In genomic region chr1:30790220-30790619, GRCm38 (mm10) we compare ENCODE assay signal across 18 mouse cellular contexts.
"Had no signal": no experiment of that assay in that cellular context is flagged by ENCODE, and none has a peak within 500 bp of the region (broad histone marks: within the 10 kb centered on the region; RNA-seq: fewer than 3 reads in every experiment).

No protein-coding gene starts in this region.

- ATAC-seq: midbrain, embryonic 15.5 days had no signal

- H3K27me3 ChIP-seq: limb, embryonic 13.5 days; liver, embryonic 13.5 days; midbrain, embryonic 12.5 days; midbrain, embryonic 15.5 days; neural tube, embryonic 12.5 days; neural tube, embryonic 15.5 days had no signal

- H3K4me1 ChIP-seq: liver, embryonic 13.5 days; midbrain, embryonic 12.5 days; midbrain, embryonic 15.5 days; neural tube, embryonic 12.5 days; neural tube, embryonic 15.5 days had no signal

- DNase-seq: kidney, postnatal 14 days; kidney, postnatal 4 days; left cerebral cortex, postnatal 4 days; liver, embryonic 13.5 days; lung, adult 2 months; lung, postnatal 14 days; lung, postnatal 4 days; right cerebral cortex, adult 18-20 months; right cerebral cortex, postnatal 14 days; right cerebral cortex, postnatal 4 days; thymus, adult 2 months; thymus, postnatal 14 days had no signal

- H3K36me3 ChIP-seq: limb, embryonic 13.5 days; liver, embryonic 13.5 days; midbrain, embryonic 12.5 days; midbrain, embryonic 15.5 days; neural tube, embryonic 12.5 days; neural tube, embryonic 15.5 days had no signal

- H3K4me2 ChIP-seq: limb, embryonic 13.5 days; liver, embryonic 13.5 days; midbrain, embryonic 12.5 days; midbrain, embryonic 15.5 days; neural tube, embryonic 12.5 days; neural tube, embryonic 15.5 days had no signal

- H3K9ac ChIP-seq: limb, embryonic 13.5 days; liver, embryonic 13.5 days; midbrain, embryonic 12.5 days; midbrain, embryonic 15.5 days; neural tube, embryonic 12.5 days; neural tube, embryonic 15.5 days had no signal

- H3K4me3 ChIP-seq: limb, embryonic 13.5 days; liver, embryonic 13.5 days; midbrain, embryonic 12.5 days; midbrain, embryonic 15.5 days; neural tube, embryonic 12.5 days; neural tube, embryonic 15.5 days had no signal

- H3K27ac ChIP-seq: limb, embryonic 13.5 days; liver, embryonic 13.5 days; midbrain, embryonic 12.5 days; midbrain, embryonic 15.5 days; neural tube, embryonic 12.5 days; neural tube, embryonic 15.5 days; stomach, postnatal 0 days had no signal

- H3K9me3 ChIP-seq: limb, embryonic 13.5 days; liver, embryonic 13.5 days; midbrain, embryonic 15.5 days; neural tube, embryonic 12.5 days; neural tube, embryonic 15.5 days had no signal
